In genomic region chr1:135410967-135411366, GRCm38 (mm10) we compare ENCODE assay signal across 8 mouse cellular contexts. TPM values are rescaled to one million over a fixed set of nuclear protein-coding genes. Genes with fewer than 3 reads are reported as not detected.
DNase-seq lines count a peak whose midpoint lies in the region; ATAC-seq lines count a peak whose summit lies in the region.

No protein-coding gene starts in this region.

- peak; percentile 68 for DNase-seq in right cerebral cortex, adult 18-20 months
- DNase-seq in right cerebral cortex, postnatal 4 days = no peak
- DNase-seq in fat pad, adult 2 months (ENCODE audit: extremely low read depth, low read depth, low spot score) = peak; percentile 25
- peak; percentile 71 for DNase-seq in heart, postnatal 4 days
- peak; percentile 81 for DNase-seq in lung, postnatal 25 days (ENCODE audit: low spot score)
- no peak for DNase-seq in T-cell, adult 2 months (ENCODE audit: low spot score)
- DNase-seq in thymus, adult 18-20 months = no peak

- no peak for ATAC-seq in erythroblast, adult 5-6 weeks (replicated peaks; ENCODE audit: low FRiP score, poor library complexity, severe bottlenecking)

RNA-seq across cellular contexts. Expression of gene Ipo9, which starts 19.3 kb away (rescaled TPM):
- total RNA-seq in heart, postnatal 4 days (2021) = 100 to 1,000 TPM in 1 of 2 experiments, 10 to 100 TPM in 1; 95.5 to 116 TPM
- total RNA-seq in erythroblast, adult 5-6 weeks (2015; ENCODE audit: low replicate concordance) = 7.7 and 11.0 TPM in 2 replicates
- 13.4 and 17.2 TPM in 2 replicates for total RNA-seq in erythroblast, adult 5-6 weeks (2017; ENCODE audit: low replicate concordance)

RNA-seq across cellular contexts. Expression of gene Shisa4, which starts 35.9 kb away (rescaled TPM):
- 10 to 100 TPM; 14.2 to 14.4 TPM for total RNA-seq in heart, postnatal 4 days (2021)
- 0.63 TPM in 1 of 2 replicates, not detected in the other for total RNA-seq in erythroblast, adult 5-6 weeks (2015; ENCODE audit: low replicate concordance)
- total RNA-seq in erythroblast, adult 5-6 weeks (2017; ENCODE audit: low replicate concordance) = not detected in 2 replicates

Comparison
In these comparisons a context has a peak if more than half of its experiments do, and no peak if none do; other contexts are left out.
1. DNase-seq: peak in right cerebral cortex, adult 18-20 months (single experiment), fat pad, adult 2 months (single experiment), heart, postnatal 4 days (single experiment) and lung, postnatal 25 days (single experiment); none in right cerebral cortex, postnatal 4 days (single experiment), T-cell, adult 2 months (single experiment) and thymus, adult 18-20 months (0 of 2).
2. RNA of gene Ipo9, which starts 19.3 kb away (total RNA-seq): 95.5 to 116 TPM in heart, postnatal 4 days; 7.7 to 17.2 TPM in erythroblast, adult 5-6 weeks; every median in the first group is over 4 times any median in the second.
3. RNA of gene Shisa4, which starts 35.9 kb away (total RNA-seq): 14.2 to 14.4 TPM in heart, postnatal 4 days; 0.63 TPM in erythroblast, adult 5-6 weeks; every median in the first group is over 4 times any median in the second.